Mouse (Mus musculus) liver, adult 2 months (tissue): ENCODE measurements around the gene Tmub1. TPM values are rescaled to one million over a fixed set of nuclear protein-coding genes. Genes with fewer than 3 reads are reported as not detected.

ENCODE experiments used
- DNase-seq: peaks from one replicate; pipeline ENCODE4 v3.0.0-alpha.2; 2011; ENCODE audit warnings: low read depth, low spot score; ENCODE audit errors: extremely low read depth
- H3K27ac ChIP-seq: fragments of 200-500 bp; replicated peaks from 2 replicates; pipeline ENCODE4 v1.5.1; 2012; ENCODE audit warnings: low read depth, mild to moderate bottlenecking, control low read depth, inconsistent platforms, low read length; ENCODE audit not compliant: insufficient read depth
- H3K27me3 ChIP-seq: fragments of 200-500 bp; 2 replicates; pipeline ENCODE4 v1.6.1; 2012; ENCODE audit warnings: mild to moderate bottlenecking, moderate library complexity, low read length, inconsistent platforms; ENCODE audit not compliant: control insufficient read depth, insufficient read depth
- H3K36me3 ChIP-seq: fragments of 200-500 bp; 2 replicates; pipeline ENCODE4 v1.6.1; 2012; ENCODE audit warnings: low read length, inconsistent platforms; ENCODE audit not compliant: control insufficient read depth, insufficient read depth
- H3K4me1 ChIP-seq: fragments of 200-500 bp; 2 replicates; pipeline ENCODE4 v1.6.1; 2011; ENCODE audit warnings: low read length; ENCODE audit not compliant: control insufficient read depth, insufficient read depth
- H3K4me3 ChIP-seq: fragments of 200-500 bp; 2 replicates; pipeline ENCODE4 v1.5.1; 2011; ENCODE audit warnings: low read depth, mild to moderate bottlenecking, control low read depth, low read length, moderate library complexity; ENCODE audit not compliant: insufficient read depth
- H3K79me2 ChIP-seq: fragments of 200-500 bp; 2 replicates; pipeline ENCODE4 v1.6.1; 2012; ENCODE audit warnings: inconsistent platforms, mild to moderate bottlenecking, low read length, moderate library complexity; ENCODE audit not compliant: control insufficient read depth, insufficient read depth
- H3K9ac ChIP-seq: fragments of 200-500 bp; 2 replicates; pipeline ENCODE4 v1.6.1; 2012; ENCODE audit warnings: low read depth, mild to moderate bottlenecking, control low read depth, inconsistent platforms, low read length
- CTCF ChIP-seq: fragments of 200-500 bp; IDR thresholded peaks from 2 replicates; pipeline ENCODE4 v1.5.1; 2011; ENCODE audit warnings: low read depth, low read length, control low read depth
- POLR2A ChIP-seq: fragments of 200-500 bp; IDR thresholded peaks from 2 replicates; pipeline ENCODE4 v1.6.1; 2011; ENCODE audit warnings: low read length, control low read depth; ENCODE audit not compliant: insufficient read depth; ENCODE audit errors: extremely low read depth
- WGBS: fragments of 180-500 bp; shearing (Covaris S2); methylation state at CpG from one replicate; pipeline ENCODE4 v1.1.7; 2018; 5-methylcytosine and 5-hydroxymethylcytosine counted together
- polyA plus RNA-seq: library from polyadenylated mRNA; depleted of rRNA; stranded (reverse); fragments of >200 nt; gene quantifications from 2 replicates; pipeline ENCODE4 v1.2.3, GENCODE M21; 2012
- total RNA-seq: library from RNA; depleted of rRNA; stranded (reverse); fragments of >200 nt; gene quantifications from 2 replicates; pipeline ENCODE4 v1.2.3, GENCODE M21; 2014

Gene Tmub1
- total and polyA plus RNA-seq, 2 experiments, result 5.2 to 30.7 TPM

GRCm38 (mm10) chr5:24416222-24416736 lies 31.4 kb downstream of the Tmub1 start:
- Histone ChIP-seq H3K36me3 (no peaks in the 10 kb centered on the region), H3K4me3 (no peak overlapping the region), H3K79me2 (no peaks in the 10 kb centered on the region), H3K27me3 (no peaks in the 10 kb centered on the region), H3K27ac (no peak overlapping the region), H3K4me1 (no peaks in the 10 kb centered on the region), H3K9ac (no peak overlapping the region)
- DNase-seq, result peak; percentile 50
- WGBS, result 8% methylated on average over 21 of the region's 21 CpGs
- no peak for TF ChIP-seq POLR2A
- peak; percentile 62 for TF ChIP-seq CTCF

- Histone ChIP-seq H3K4me3 (no peak overlapping the region), H3K36me3 (no peaks in the 10 kb centered on the region), H3K4me1 (no peaks in the 10 kb centered on the region), H3K27ac (no peak overlapping the region), H3K27me3 (no peaks in the 10 kb centered on the region), H3K79me2 (no peaks in the 10 kb centered on the region), H3K9ac (no peak overlapping the region)
- TF ChIP-seq POLR2A (no peak), CTCF (no peak)
- 80% methylated on average over 13 of the region's 13 CpGs for WGBS
- no peak for DNase-seq
Measured at GRCm38 (mm10) chr5:24413938-24414337, 33.7 kb downstream of the Tmub1 start.

DNA sequence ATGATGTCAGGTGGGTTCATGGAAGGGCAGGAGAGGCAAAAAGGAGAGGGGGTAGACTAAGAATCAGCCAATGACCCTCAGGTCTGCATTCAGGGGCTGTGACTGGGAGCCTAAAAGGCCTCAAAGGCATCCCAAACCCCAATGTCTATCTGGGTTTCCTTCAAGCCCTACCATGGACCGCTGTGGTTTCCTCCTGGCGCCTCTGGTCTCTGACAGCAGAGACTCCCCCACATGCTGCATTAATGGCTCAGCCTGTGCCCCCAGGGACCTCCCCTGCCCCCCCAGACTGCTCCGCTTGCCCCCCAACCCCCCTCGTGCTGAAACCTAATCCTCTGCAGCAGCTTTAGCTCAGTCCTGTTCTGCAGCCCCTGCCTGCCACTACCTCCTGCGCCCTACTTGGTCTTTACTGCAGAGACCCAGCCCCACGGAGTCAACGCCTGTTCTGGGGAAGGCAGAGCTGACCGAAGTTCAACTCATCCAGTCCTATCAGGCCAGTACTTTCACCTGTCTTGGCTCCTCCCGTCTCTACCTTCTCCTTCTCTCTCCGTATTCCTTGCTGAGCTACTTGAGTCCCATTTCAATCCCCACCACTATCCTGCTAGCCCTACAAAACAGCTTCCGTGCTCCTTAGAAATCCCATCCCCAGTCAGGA lies 34.5 kb downstream of the Tmub1 start, which contains the start of gene Asic3:
TSS of gene Asic3 (plus strand) at position 351 of the 652 bp plus-strand sequence.
- DNase-seq, result no peak
- Histone ChIP-seq H3K4me3 (no peak within 1 kb of the TSS), H3K27ac (no peak within 1 kb of the TSS), H3K4me1 (no peaks in the 10 kb centered on the region), H3K27me3 (no peaks in the 10 kb centered on the region), H3K36me3 (no peaks in the 10 kb centered on the region), H3K9ac (no peak within 1 kb of the TSS), H3K79me2 (no peaks in the 10 kb centered on the region)
- TF ChIP-seq POLR2A (no peak), CTCF (no peak)
- WGBS, result 56% methylated on average over 11 of the region's 11 CpGs

DNA sequence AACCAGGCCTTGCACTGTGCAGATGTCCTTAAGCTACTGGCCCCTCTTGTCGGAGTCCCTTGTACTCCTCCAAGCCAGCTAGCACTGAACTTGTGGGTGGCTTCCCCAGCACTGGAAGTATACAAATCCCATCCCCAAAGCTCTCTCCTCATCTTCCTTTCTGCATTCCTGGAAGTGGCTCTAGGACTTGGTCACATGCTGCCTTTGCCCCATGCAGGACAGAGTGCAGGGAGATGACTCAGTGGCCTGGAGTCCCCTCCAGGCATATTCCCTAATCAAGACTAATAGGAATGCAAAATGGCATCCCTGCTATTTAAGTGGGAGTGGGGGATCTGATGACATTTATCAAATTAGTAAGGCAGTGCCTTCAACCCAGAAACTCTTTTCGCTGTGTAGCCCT lies 35.6 kb downstream of the Tmub1 start:
- H3K27me3 ChIP-seq, result no peaks in the 10 kb centered on the region
- no peak overlapping the region for H3K27ac ChIP-seq
- peaks cover 3% of the 10 kb centered on the region; the same call in 1 of the 2 replicates for H3K36me3 ChIP-seq
- no peak for DNase-seq
- H3K4me3 ChIP-seq, result no peak overlapping the region
- no peak overlapping the region for H3K9ac ChIP-seq
- H3K4me1 ChIP-seq, result no peaks in the 10 kb centered on the region
- TF ChIP-seq POLR2A (no peak), CTCF (no peak)
- H3K79me2 ChIP-seq, result no peaks in the 10 kb centered on the region
- 83% methylated on average over 2 of the region's 2 CpGs for WGBS

DNA sequence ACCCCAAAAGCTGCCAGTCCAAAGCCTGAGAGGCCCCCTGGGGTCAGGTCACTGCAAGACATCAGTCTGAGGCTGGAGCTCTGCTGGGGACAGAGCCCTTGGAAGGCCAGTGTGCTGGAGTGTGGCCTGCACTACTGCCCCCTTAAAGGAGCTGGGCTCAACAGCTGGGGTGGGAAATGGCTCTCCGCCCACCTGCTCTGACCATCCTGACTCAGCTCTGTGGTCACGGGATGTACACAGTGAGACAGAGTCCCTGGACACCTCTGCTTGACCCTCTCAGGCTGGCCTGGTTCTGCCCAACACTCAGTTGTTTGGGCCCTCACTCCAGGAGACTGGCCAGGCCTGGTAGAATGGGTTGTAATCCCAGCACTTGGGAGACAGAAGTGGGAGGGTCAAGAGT lies 38.2 kb downstream of the Tmub1 start:
- Histone ChIP-seq H3K4me3 (no peak overlapping the region), H3K36me3 (peaks cover 3% of the 10 kb centered on the region; the same call in 1 of the 2 replicates), H3K27me3 (no peaks in the 10 kb centered on the region), H3K27ac (no peak overlapping the region), H3K9ac (no peak overlapping the region), H3K4me1 (no peaks in the 10 kb centered on the region), H3K79me2 (no peaks in the 10 kb centered on the region)
- 97% methylated on average over 2 of the region's 2 CpGs for WGBS
- TF ChIP-seq CTCF (no peak), POLR2A (no peak)
- no peak for DNase-seq

DNA sequence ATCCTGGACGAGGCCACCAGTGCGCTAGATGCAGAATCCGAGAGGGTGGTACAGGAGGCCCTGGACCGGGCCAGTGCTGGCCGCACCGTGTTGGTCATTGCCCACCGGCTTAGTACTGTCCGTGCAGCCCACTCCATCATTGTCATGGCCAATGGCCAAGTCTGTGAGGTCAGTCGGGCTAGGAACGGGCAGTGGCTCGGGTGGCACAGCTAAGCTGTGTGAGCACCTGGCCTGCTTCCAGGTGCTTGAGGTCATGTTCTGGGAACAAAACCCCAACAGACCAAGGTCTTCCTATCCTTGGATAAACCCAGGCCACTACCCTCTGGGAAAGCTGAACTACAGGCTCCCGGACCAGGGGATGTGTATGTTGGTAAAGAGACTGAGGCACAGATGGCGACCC lies 39.0 kb downstream of the Tmub1 start:
- TF ChIP-seq POLR2A (no peak), CTCF (no peak)
- Histone ChIP-seq H3K27me3 (no peaks in the 10 kb centered on the region), H3K36me3 (peaks cover 3% of the 10 kb centered on the region; the same call in 1 of the 2 replicates), H3K4me1 (no peaks in the 10 kb centered on the region), H3K79me2 (no peaks in the 10 kb centered on the region), H3K27ac (no peak overlapping the region), H3K9ac (no peak overlapping the region), H3K4me3 (no peak overlapping the region)
- DNase-seq, result no peak
- 85% methylated on average over 13 of the region's 13 CpGs for WGBS
